Mouse (Mus musculus): Measurements from ENCODE around the gene Ccdc43. TPM values are rescaled to one million over a fixed set of nuclear protein-coding genes. Genes with fewer than 3 reads are reported as not detected.

Gene Ccdc43
- polyA plus RNA-seq, 1 experiment from 2014 or later: 47.9 TPM

DNA sequence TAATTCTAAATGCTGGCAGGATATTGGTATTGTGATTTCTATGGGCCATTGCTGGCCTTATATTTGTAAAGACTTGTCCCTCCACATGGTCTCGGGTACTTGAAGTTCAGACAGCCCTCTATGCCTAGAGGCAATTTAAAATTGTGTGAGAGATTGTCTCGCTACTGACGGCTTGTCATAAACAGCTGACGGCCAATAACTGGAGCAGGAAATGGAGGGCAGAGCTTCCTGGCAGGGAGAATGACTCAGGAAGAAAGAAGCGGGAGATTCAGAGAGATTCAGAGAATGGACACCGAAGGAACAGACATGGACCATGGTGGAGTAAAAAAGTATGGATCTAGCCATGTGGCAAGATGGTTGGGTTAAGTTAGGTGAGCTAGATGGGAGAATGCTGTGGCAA lies 40.7 kb downstream of the Ccdc43 start:
- no peaks in the 10 kb centered on the region for H3K4me1 ChIP-seq
- no peaks in the 10 kb centered on the region for H3K36me3 ChIP-seq
- H3K27me3 ChIP-seq: no peaks in the 10 kb centered on the region
- WGBS: 86% methylated on average over 6 of the region's 6 CpGs
- H3K27ac ChIP-seq (replicated peaks): no peak overlapping the region
- H3K4me2 ChIP-seq (replicated peaks): no peak overlapping the region
- H3K9me3 ChIP-seq: no peaks in the 10 kb centered on the region
- H3K9ac ChIP-seq (replicated peaks): no peak overlapping the region
- ATAC-seq (ENCODE audit: low FRiP score, low read depth): no peak
- no peak overlapping the region for H3K4me3 ChIP-seq

- WGBS: 35% methylated on average over 4 of the region's 4 CpGs
- no peaks in the 10 kb centered on the region for H3K27me3 ChIP-seq
- no peaks in the 10 kb centered on the region for H3K4me1 ChIP-seq
- H3K4me3 ChIP-seq: no peak overlapping the region
- H3K36me3 ChIP-seq: no peaks in the 10 kb centered on the region
- no peak overlapping the region for H3K9ac ChIP-seq (replicated peaks)
- no peak overlapping the region for H3K4me2 ChIP-seq (replicated peaks)
- H3K27ac ChIP-seq (replicated peaks): no peak overlapping the region
- no peaks in the 10 kb centered on the region for H3K9me3 ChIP-seq
- ATAC-seq (ENCODE audit: low FRiP score, low read depth): no peak
Measured at GRCm38 (mm10) chr11:102656326-102656926, 41.2 kb downstream of the Ccdc43 start.

DNA sequence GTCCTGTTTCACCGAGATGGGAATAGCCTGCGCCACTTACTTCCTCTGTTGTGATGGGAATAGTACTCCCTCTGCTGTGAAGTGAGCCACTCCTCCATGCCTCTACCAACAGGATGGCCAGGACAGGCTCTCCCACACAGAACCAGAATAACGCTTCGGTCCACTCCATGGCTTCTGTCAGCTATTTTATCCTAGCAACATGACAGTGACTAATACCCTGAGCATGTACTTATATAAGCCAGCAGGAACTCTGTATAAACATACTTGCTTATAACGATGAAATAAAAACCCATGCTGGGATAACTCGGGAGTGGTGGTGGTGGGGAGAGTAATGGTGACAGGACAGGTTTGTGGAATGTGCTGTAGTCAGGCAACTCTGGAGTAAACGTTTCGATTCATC lies 41.7 kb downstream of the Ccdc43 start:
- H3K4me1 ChIP-seq: no peaks in the 10 kb centered on the region
- no peak overlapping the region for H3K4me3 ChIP-seq
- H3K4me2 ChIP-seq (replicated peaks): no peak overlapping the region
- no peaks in the 10 kb centered on the region for H3K27me3 ChIP-seq
- H3K9me3 ChIP-seq: no peaks in the 10 kb centered on the region
- H3K9ac ChIP-seq (replicated peaks): no peak overlapping the region
- H3K36me3 ChIP-seq: no peaks in the 10 kb centered on the region
- no peak for ATAC-seq (ENCODE audit: low FRiP score, low read depth)
- 80% methylated on average over 8 of the region's 8 CpGs for WGBS
- no peak overlapping the region for H3K27ac ChIP-seq (replicated peaks)

- no peak for ATAC-seq (ENCODE audit: low FRiP score, low read depth)
- 0 out of 2 replicates have a peak, but pooled peaks cover 8% of the 10 kb centered on the region for H3K27me3 ChIP-seq
- no peaks in the 10 kb centered on the region for H3K36me3 ChIP-seq
- H3K27ac ChIP-seq (replicated peaks): no peak overlapping the region
- no peak overlapping the region for H3K4me3 ChIP-seq
- 69% methylated on average over 3 of the region's 3 CpGs for WGBS
- H3K9me3 ChIP-seq: no peaks in the 10 kb centered on the region
- no peak overlapping the region for H3K9ac ChIP-seq (replicated peaks)
- no peak overlapping the region for H3K4me2 ChIP-seq (replicated peaks)
- no peaks in the 10 kb centered on the region for H3K4me1 ChIP-seq
Measured at GRCm38 (mm10) chr11:102652844-102653243, 44.7 kb downstream of the Ccdc43 start.

DNA sequence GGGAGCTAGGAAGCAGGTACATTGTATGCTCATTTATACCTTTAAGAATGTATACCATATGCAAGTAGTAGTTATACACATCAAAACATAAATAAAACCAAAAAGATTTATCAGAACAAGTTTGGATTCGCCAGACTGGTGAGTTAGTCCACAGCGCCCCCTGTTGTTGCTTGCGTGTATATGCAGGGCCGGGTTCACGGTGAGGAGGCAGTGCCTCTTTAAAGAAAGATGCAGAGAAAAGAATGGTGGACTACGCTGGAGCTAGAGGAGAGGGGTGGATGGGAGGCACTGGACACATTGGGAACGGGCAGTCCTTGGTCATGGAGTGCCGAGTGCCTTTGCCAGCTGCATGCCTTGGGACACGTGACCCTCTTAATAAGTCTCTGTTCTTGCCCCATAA lies 46.2 kb downstream of the Ccdc43 start:
- Histone ChIP-seq H3K4me2 (replicated peaks) (no peak overlapping the region), H3K9me3 (no peaks in the 10 kb centered on the region), H3K36me3 (no peaks in the 10 kb centered on the region), H3K4me3 (no peak overlapping the region), H3K27ac (replicated peaks) (no peak overlapping the region), H3K9ac (replicated peaks) (no peak overlapping the region), H3K27me3 (peaks cover 8% of the 10 kb centered on the region; the same call in 1 of the 2 replicates), H3K4me1 (no peaks in the 10 kb centered on the region)
- no peak for ATAC-seq (ENCODE audit: low FRiP score, low read depth)
- 4% methylated on average over 9 of the region's 9 CpGs for WGBS

- ATAC-seq (ENCODE audit: low FRiP score, low read depth): no peak
- no peak overlapping the region for H3K4me2 ChIP-seq (replicated peaks)
- no peak overlapping the region for H3K9ac ChIP-seq (replicated peaks)
- H3K4me3 ChIP-seq: no peak overlapping the region
- WGBS: 61% methylated on average over 12 of the region's 12 CpGs
- H3K27me3 ChIP-seq: peaks cover 8% of the 10 kb centered on the region; the same call in 1 of the 2 replicates
- no peaks in the 10 kb centered on the region for H3K4me1 ChIP-seq
- no peaks in the 10 kb centered on the region for H3K36me3 ChIP-seq
- H3K9me3 ChIP-seq: no peaks in the 10 kb centered on the region
- H3K27ac ChIP-seq (replicated peaks): no peak overlapping the region
Measured at GRCm38 (mm10) chr11:102647885-102648284, 49.7 kb downstream of the Ccdc43 start.

DNA sequence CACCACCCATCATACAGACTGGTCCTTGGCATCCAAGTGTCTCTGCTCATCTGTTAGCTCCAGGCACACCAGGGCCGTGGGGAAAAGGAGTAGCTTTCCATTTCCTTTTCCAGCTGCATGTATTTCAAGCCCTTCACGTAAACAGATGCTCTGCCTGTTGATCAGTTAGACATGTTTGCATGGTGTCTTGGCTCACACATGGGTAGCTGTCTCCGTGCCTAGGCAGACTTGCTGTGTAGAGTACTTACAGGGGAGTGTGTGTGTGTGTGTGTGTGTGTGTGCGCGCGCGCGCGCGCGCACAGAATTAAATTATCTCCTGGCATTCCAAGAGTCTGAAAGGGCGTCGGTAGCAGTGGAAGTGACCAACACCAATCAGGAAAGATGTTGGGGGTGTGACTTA lies 51.4 kb downstream of the Ccdc43 start:
- no peak overlapping the region for H3K27ac ChIP-seq (replicated peaks)
- ATAC-seq (ENCODE audit: low FRiP score, low read depth): no peak
- 88% methylated on average over 13 of the region's 13 CpGs for WGBS

GRCm38 (mm10) chr11:102643891-102644382 lies 53.6 kb downstream of the Ccdc43 start:
- Histone ChIP-seq H3K9ac (replicated peaks) (no peak overlapping the region), H3K27me3 (peaks cover 13% of the 10 kb centered on the region), H3K36me3 (no peaks in the 10 kb centered on the region), H3K27ac (replicated peaks) (no peak overlapping the region), H3K9me3 (no peaks in the 10 kb centered on the region), H3K4me3 (no peak overlapping the region), H3K4me1 (peaks cover 4% of the 10 kb centered on the region), H3K4me2 (replicated peaks) (no peak overlapping the region)
- no peak for ATAC-seq (ENCODE audit: low FRiP score, low read depth)
- 56% methylated on average over 10 of the region's 10 CpGs for WGBS

More for the DNA sequence above, 51.4 kb downstream of the Ccdc43 start:
- Histone ChIP-seq H3K27me3 (peaks cover 8% of the 10 kb centered on the region; the same call in 1 of the 2 replicates), H3K9me3 (no peaks in the 10 kb centered on the region), H3K4me1 (no peaks in the 10 kb centered on the region), H3K36me3 (no peaks in the 10 kb centered on the region), H3K4me2 (replicated peaks) (no peak overlapping the region), H3K9ac (replicated peaks) (no peak overlapping the region), H3K4me3 (no peak overlapping the region)

DNA sequence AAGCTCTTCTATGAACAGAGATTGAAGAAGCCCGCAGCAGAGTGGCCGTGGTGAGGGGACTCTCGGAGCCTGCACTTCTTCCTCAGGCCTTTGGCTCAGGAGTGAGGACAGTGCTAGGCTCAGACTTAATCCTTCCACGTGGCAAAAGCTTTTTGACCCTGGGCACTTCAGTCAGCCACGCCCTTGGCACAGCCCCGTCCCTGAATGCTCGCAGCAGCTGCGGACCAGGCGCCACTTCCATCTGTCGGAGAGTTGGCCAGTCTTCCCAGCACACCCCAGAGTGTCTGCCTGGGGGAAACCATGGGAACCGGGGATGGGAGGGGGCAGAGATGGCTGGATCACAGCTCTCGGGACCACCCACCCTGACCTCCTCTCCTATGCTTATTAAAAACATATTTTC lies 60.7 kb downstream of the Ccdc43 start:
- Histone ChIP-seq H3K4me3 (no peak overlapping the region), H3K36me3 (no peaks in the 10 kb centered on the region), H3K9ac (replicated peaks) (no peak overlapping the region), H3K27ac (replicated peaks) (no peak overlapping the region), H3K9me3 (no peaks in the 10 kb centered on the region), H3K27me3 (peaks cover 19% of the 10 kb centered on the region), H3K4me1 (peaks cover 28% of the 10 kb centered on the region), H3K4me2 (replicated peaks) (no peak overlapping the region)
- WGBS: 43% methylated on average over 12 of the region's 12 CpGs
- no peak for ATAC-seq (ENCODE audit: low FRiP score, low read depth)

Small RNA genes lying within 50 kb of the gene (microRNA-seq; reads per million reads assigned to microRNA genes)
- not detected for gene Gm22920

Other genes with a start within 250 kb of the Ccdc43 start
- gene Itga2b, start 227.7 kb downstream of the Ccdc43 start, polyA plus RNA-seq (2016; fragmentation: Nextera tagmentation; extraction: Ambion mirVana): 5.4 and 7.1 TPM in 2 replicates
- 72.0 and 78.5 TPM in 2 replicates for gene Gpatch8, start 141.4 kb downstream of the Ccdc43 start, polyA plus RNA-seq (2016; fragmentation: Nextera tagmentation; extraction: Ambion mirVana)
- 8.3 and 10.5 TPM in 2 replicates for gene Gm11627, start 118.3 kb downstream of the Ccdc43 start, polyA plus RNA-seq (2016; fragmentation: Nextera tagmentation; extraction: Ambion mirVana)
- 34.7 and 37.9 TPM in 2 replicates for gene Fzd2, start 93.4 kb downstream of the Ccdc43 start, polyA plus RNA-seq (2016; fragmentation: Nextera tagmentation; extraction: Ambion mirVana)
- 0.31 and 0.47 TPM in 2 replicates for gene Meioc, start 34.1 kb downstream of the Ccdc43 start, polyA plus RNA-seq (2016; fragmentation: Nextera tagmentation; extraction: Ambion mirVana)
- 24.1 and 28.8 TPM in 2 replicates for gene Adam11, start 63.7 kb upstream of the Ccdc43 start, polyA plus RNA-seq (2016; fragmentation: Nextera tagmentation; extraction: Ambion mirVana)
- 79.0 and 87.1 TPM in 2 replicates for gene Gjc1, start 121.9 kb upstream of the Ccdc43 start, polyA plus RNA-seq (2016; fragmentation: Nextera tagmentation; extraction: Ambion mirVana)
- gene Higd1b, start 138.1 kb upstream of the Ccdc43 start, polyA plus RNA-seq (2016; fragmentation: Nextera tagmentation; extraction: Ambion mirVana): not detected in 2 replicates
- gene Eftud2, start 183.2 kb upstream of the Ccdc43 start, polyA plus RNA-seq (2016; fragmentation: Nextera tagmentation; extraction: Ambion mirVana): 238 and 242 TPM in 2 replicates
- 1.8 and 2.3 TPM in 2 replicates for gene Ccdc103, start 183.4 kb upstream of the Ccdc43 start, polyA plus RNA-seq (2016; fragmentation: Nextera tagmentation; extraction: Ambion mirVana)
- gene Fam187a, start 187.4 kb upstream of the Ccdc43 start, polyA plus RNA-seq (2016; fragmentation: Nextera tagmentation; extraction: Ambion mirVana): not detected in 2 replicates
- gene Gfap, start 203.1 kb upstream of the Ccdc43 start, polyA plus RNA-seq (2016; fragmentation: Nextera tagmentation; extraction: Ambion mirVana): not detected in 2 replicates
- 9.1 and 9.7 TPM in 2 replicates for gene Kif18b, start 227.3 kb upstream of the Ccdc43 start, polyA plus RNA-seq (2016; fragmentation: Nextera tagmentation; extraction: Ambion mirVana)
- gene C1ql1, start 248.9 kb upstream of the Ccdc43 start, polyA plus RNA-seq (2016; fragmentation: Nextera tagmentation; extraction: Ambion mirVana): 12.7 and 15.3 TPM in 2 replicates